In genomic region chr16:38596099-38596498, GRCm38 (mm10) we compare ENCODE assay signal across 28 mouse cellular contexts.
"Had no signal": no experiment of that assay in that cellular context is flagged by ENCODE, and none has a peak within 500 bp of the region (broad histone marks: within the 10 kb centered on the region; RNA-seq: fewer than 3 reads in every experiment).

No protein-coding gene starts in this region.

- H3K27ac ChIP-seq: embryonic facial prominence, embryonic 10.5 days; embryonic facial prominence, embryonic 12.5 days; embryonic facial prominence, embryonic 13.5 days; embryonic facial prominence, embryonic 15.5 days; forebrain, embryonic 10.5 days; forebrain, embryonic 12.5 days; forebrain, embryonic 13.5 days; forebrain, embryonic 15.5 days; gastrocnemius, adult 2 months; heart, adult 2 months had no signal

- H3K4me1 ChIP-seq: embryonic facial prominence, embryonic 10.5 days; embryonic facial prominence, embryonic 12.5 days; embryonic facial prominence, embryonic 13.5 days; embryonic facial prominence, embryonic 15.5 days; forebrain, embryonic 10.5 days; forebrain, embryonic 12.5 days; forebrain, embryonic 13.5 days; forebrain, embryonic 15.5 days had no signal

- ATAC-seq: forebrain, embryonic 13.5 days; forebrain, embryonic 14.5 days; forebrain, embryonic 15.5 days; forebrain, embryonic 16.5 days; forebrain, postnatal 0 days had no signal

- H3K4me2 ChIP-seq: embryonic facial prominence, embryonic 12.5 days; embryonic facial prominence, embryonic 13.5 days; embryonic facial prominence, embryonic 15.5 days; forebrain, embryonic 12.5 days; forebrain, embryonic 13.5 days; forebrain, embryonic 15.5 days had no signal

- H3K27me3 ChIP-seq: embryonic facial prominence, embryonic 12.5 days; embryonic facial prominence, embryonic 13.5 days; embryonic facial prominence, embryonic 15.5 days; forebrain, embryonic 12.5 days; forebrain, embryonic 13.5 days; forebrain, embryonic 15.5 days had no signal

- DNase-seq: cerebellum, adult 2 months; cerebellum, adult 8-10 months; cerebellum, adult 9-10 months; cerebellum, adult 9-11 months; cerebellum, postnatal 10 days; cerebellum, postnatal 14 days; cerebellum, postnatal 25 days; cerebellum, postnatal 36 days; embryo, embryonic 11 days; forebrain, postnatal 0 days; gastrocnemius, adult 2 months; gastrocnemius, postnatal 10 days; gastrocnemius, postnatal 14 days; gastrocnemius, postnatal 25 days; gastrocnemius, postnatal 36 days; heart, adult 18-20 months; heart, adult 2 months had no signal

- H3K4me3 ChIP-seq: embryonic facial prominence, embryonic 10.5 days; embryonic facial prominence, embryonic 12.5 days; embryonic facial prominence, embryonic 13.5 days; embryonic facial prominence, embryonic 15.5 days; erythroblast, embryonic 14.5 days; forebrain, embryonic 10.5 days; forebrain, embryonic 12.5 days; forebrain, embryonic 13.5 days; forebrain, embryonic 15.5 days; gastrocnemius, adult 2 months; heart, adult 2 months had no signal

- H3K9ac ChIP-seq: embryonic facial prominence, embryonic 12.5 days; embryonic facial prominence, embryonic 13.5 days; embryonic facial prominence, embryonic 15.5 days; forebrain, embryonic 12.5 days; forebrain, embryonic 13.5 days; forebrain, embryonic 15.5 days; forebrain, postnatal 0 days had no signal

- H3K9me3 ChIP-seq: embryonic facial prominence, embryonic 10.5 days; embryonic facial prominence, embryonic 12.5 days; embryonic facial prominence, embryonic 13.5 days; embryonic facial prominence, embryonic 15.5 days; forebrain, embryonic 10.5 days; forebrain, embryonic 12.5 days; forebrain, embryonic 13.5 days; forebrain, embryonic 15.5 days had no signal
